ENCODE assay signal across 8 mouse cellular contexts in the genomic region with DNA sequence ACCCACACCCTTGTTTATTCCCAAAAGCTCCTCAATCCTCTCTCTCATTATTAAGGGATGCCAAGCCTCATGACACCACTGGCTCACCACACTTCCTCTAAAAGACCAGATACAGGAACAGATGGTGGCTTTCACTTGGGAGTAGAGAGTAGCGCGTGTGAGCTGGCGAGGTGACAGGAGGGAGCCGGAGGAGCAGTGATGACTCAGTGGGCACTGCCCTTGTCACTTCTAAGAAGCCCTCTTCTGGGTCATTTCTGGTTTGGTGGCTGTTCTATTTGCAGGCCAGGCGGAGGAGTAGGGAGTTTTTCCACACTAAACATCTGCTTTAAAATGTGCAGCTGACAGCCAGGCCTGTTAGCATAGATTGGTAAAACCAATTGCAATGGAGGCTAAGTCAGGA. TPM values are rescaled to one million over a fixed set of nuclear protein-coding genes. Genes with fewer than 3 reads are reported as not detected.
DNase-seq lines count a peak whose midpoint lies in the region; ATAC-seq and TF ChIP-seq lines count a peak whose summit lies in the region.

No protein-coding gene starts in this region.

- peak; percentile 64 for DNase-seq in hindbrain, postnatal 0 days (ENCODE audit: low spot score)
- peak; percentile 66 for DNase-seq in 416B (ENCODE audit: low read depth)
- DNase-seq in thymus, postnatal 0 days (ENCODE audit: low spot score), result no peak
- no peak for DNase-seq in midbrain, embryonic 11.5 days (ENCODE audit: low spot score, missing footprints)

- TF ChIP-seq POLR2A in bone marrow macrophage, adult 2 months (IDR thresholded peaks at IDR 0.05; ENCODE audit: borderline replicate concordance, low read depth, low read length), result no peak

- no peaks in the 10 kb centered on the region for H3K36me3 ChIP-seq in hindbrain, postnatal 0 days (ENCODE audit: insufficient read depth, low read length)
- no peaks in the 10 kb centered on the region for H3K36me3 ChIP-seq in hindbrain, embryonic 13.5 days
- peaks cover 77% of the 10 kb centered on the region for H3K36me3 ChIP-seq in heart, embryonic 12.5 days
- H3K36me3 ChIP-seq in midbrain, embryonic 11.5 days (ENCODE audit: control insufficient read depth, insufficient read depth, low read length), result no peaks in the 10 kb centered on the region

- no peaks in the 10 kb centered on the region; the same call in none of the 2 replicates for H3K4me1 ChIP-seq in hindbrain, postnatal 0 days (ENCODE audit: insufficient read depth, low read length)
- peaks cover 37% of the 10 kb centered on the region for H3K4me1 ChIP-seq in hindbrain, embryonic 13.5 days (replicated peaks)
- H3K4me1 ChIP-seq in bone marrow macrophage, adult 2 months (ENCODE audit: control insufficient read depth, insufficient read depth, low read length), result peaks cover 74% of the 10 kb centered on the region
- peaks cover 89% of the 10 kb centered on the region for H3K4me1 ChIP-seq in heart, embryonic 12.5 days (replicated peaks)
- H3K4me1 ChIP-seq in midbrain, embryonic 11.5 days (ENCODE audit: control insufficient read depth, insufficient read depth, low read length), result no peaks in the 10 kb centered on the region

- H3K4me2 ChIP-seq in hindbrain, postnatal 0 days (ENCODE audit: low read depth, low read length), result no peak overlapping the region
- H3K4me2 ChIP-seq in hindbrain, embryonic 13.5 days, result no peak overlapping the region
- H3K4me2 ChIP-seq in heart, embryonic 12.5 days, result peak overlapping the region; percentile 61
- no peak overlapping the region for H3K4me2 ChIP-seq in midbrain, embryonic 11.5 days

- ATAC-seq in hindbrain, postnatal 0 days, result 0 out of 2 replicates have a peak, but pooled peaks have one; percentile 41
- no peak for ATAC-seq in hindbrain, embryonic 13.5 days (ENCODE audit: low FRiP score)
- ATAC-seq in heart, embryonic 12.5 days (ENCODE audit: insufficient number of reproducible peaks, low FRiP score), result no peak
- peak; percentile 34 for ATAC-seq in megakaryocyte, adult 5-6 weeks (ENCODE audit: poor library complexity, severe bottlenecking)
- ATAC-seq in midbrain, embryonic 11.5 days (ENCODE audit: low FRiP score), result no peak

- H3K9me3 ChIP-seq in hindbrain, postnatal 0 days (ENCODE audit: low read length), result no peaks in the 10 kb centered on the region
- H3K9me3 ChIP-seq in hindbrain, embryonic 13.5 days, result no peaks in the 10 kb centered on the region
- no peaks in the 10 kb centered on the region for H3K9me3 ChIP-seq in heart, embryonic 12.5 days (replicated peaks)
- H3K9me3 ChIP-seq in midbrain, embryonic 11.5 days (ENCODE audit: control insufficient read depth, low read length), result no peaks in the 10 kb centered on the region

- no peak overlapping the region for H3K9ac ChIP-seq in hindbrain, postnatal 0 days (replicated peaks; ENCODE audit: low read length)
- no peak overlapping the region for H3K9ac ChIP-seq in hindbrain, embryonic 13.5 days
- H3K9ac ChIP-seq in heart, embryonic 12.5 days, result peak overlapping the region; percentile 68
- H3K9ac ChIP-seq in midbrain, embryonic 11.5 days (ENCODE audit: low read length), result no peak overlapping the region

- no peak for TF ChIP-seq CTCF in hindbrain, postnatal 0 days (IDR thresholded peaks at IDR 0.05; ENCODE audit: low read depth)
- TF ChIP-seq CTCF in bone marrow macrophage, adult 2 months (IDR thresholded peaks at IDR 0.05; ENCODE audit: low read depth, low read length), result no peak

- 42% methylated on average over 5 of the region's 5 CpGs for WGBS in hindbrain, postnatal 0 days
- WGBS in hindbrain, embryonic 13.5 days, result 65% methylated on average over 5 of the region's 5 CpGs
- 43% methylated on average over 5 of the region's 5 CpGs for WGBS in heart, embryonic 12.5 days
- 91% methylated on average over 5 of the region's 5 CpGs for WGBS in midbrain, embryonic 11.5 days

- no peak overlapping the region for H3K27ac ChIP-seq in hindbrain, postnatal 0 days
- no peak overlapping the region for H3K27ac ChIP-seq in hindbrain, embryonic 13.5 days
- peak overlapping the region; percentile 98 for H3K27ac ChIP-seq in bone marrow macrophage, adult 2 months (ENCODE audit: insufficient read depth, low read depth, low read length)
- H3K27ac ChIP-seq in heart, embryonic 12.5 days (ENCODE audit: poor library complexity, severe bottlenecking), result peak overlapping the region; percentile 81
- no peak overlapping the region for H3K27ac ChIP-seq in midbrain, embryonic 11.5 days (ENCODE audit: low read depth, low read length)

- no peak overlapping the region for H3K4me3 ChIP-seq in hindbrain, postnatal 0 days (ENCODE audit: low read length)
- H3K4me3 ChIP-seq in hindbrain, embryonic 13.5 days, result no peak overlapping the region
- H3K4me3 ChIP-seq in bone marrow macrophage, adult 2 months (ENCODE audit: insufficient read depth, low read length), result no peak overlapping the region
- H3K4me3 ChIP-seq in heart, embryonic 12.5 days, result 0 out of 2 replicates have a peak overlapping the region, but pooled peaks have one; percentile 1
- no peak overlapping the region for H3K4me3 ChIP-seq in midbrain, embryonic 11.5 days (ENCODE audit: low read depth, low read length)

- H3K27me3 ChIP-seq in hindbrain, postnatal 0 days (ENCODE audit: insufficient read depth, low read length), result no peaks in the 10 kb centered on the region
- H3K27me3 ChIP-seq in hindbrain, embryonic 13.5 days, result no peaks in the 10 kb centered on the region
- H3K27me3 ChIP-seq in heart, embryonic 12.5 days (replicated peaks), result no peaks in the 10 kb centered on the region
- no peaks in the 10 kb centered on the region for H3K27me3 ChIP-seq in midbrain, embryonic 11.5 days (ENCODE audit: control insufficient read depth, insufficient read depth, low read length)

RNA-seq across cellular contexts. Expression of gene Igf2r, which starts 11.5 kb away (rescaled TPM):
- 30.7 and 30.9 TPM in 2 replicates for total RNA-seq in hindbrain, postnatal 0 days (2014; rRNA removed)
- 4.2 and 4.7 TPM in 2 replicates for polyA plus RNA-seq in hindbrain, postnatal 0 days (2015; fragmentation: Nextera tagmentation; extraction: Ambion mirVana)
- 12.3 and 12.5 TPM in 2 replicates for polyA plus RNA-seq in hindbrain, embryonic 13.5 days (2015; fragmentation: Nextera tagmentation; extraction: Ambion mirVana)
- 31.0 and 36.5 TPM in 2 replicates for polyA plus RNA-seq in bone marrow macrophage, adult 2 months (2012; ENCODE audit: insufficient read depth, insufficient read length, missing spikeins)
- polyA plus RNA-seq in heart, embryonic 12.5 days (2016; fragmentation: Nextera tagmentation; extraction: Ambion mirVana), result 293 and 312 TPM in 2 replicates
- 0.69 and 1.9 TPM in 2 replicates for total RNA-seq in megakaryocyte, adult 5-6 weeks (2015)
- total RNA-seq in megakaryocyte, adult 5-6 weeks (2017), result 3.7 and 5.7 TPM in 2 replicates
- 8.9 and 9.7 TPM in 2 replicates for polyA plus RNA-seq in thymus, postnatal 0 days (2015; fragmentation: Nextera tagmentation; extraction: Ambion mirVana)
- 13.3 and 14.9 TPM in 2 replicates for polyA plus RNA-seq in midbrain, embryonic 11.5 days (2014; fragmentation: Nextera tagmentation; extraction: Ambion mirVana)

Comparison
In these comparisons a context has a peak if more than half of its experiments do, and no peak if none do; other contexts are left out.
1. ATAC-seq: peak in hindbrain, postnatal 0 days (single experiment) and megakaryocyte, adult 5-6 weeks (single experiment); none in hindbrain, embryonic 13.5 days (single experiment), heart, embryonic 12.5 days (single experiment) and midbrain, embryonic 11.5 days (single experiment).
2. DNase-seq: peak in hindbrain, postnatal 0 days (single experiment) and 416B (single experiment); none in thymus, postnatal 0 days (single experiment) and midbrain, embryonic 11.5 days (single experiment).
3. H3K27ac ChIP-seq: peak in bone marrow macrophage, adult 2 months (single experiment) and heart, embryonic 12.5 days (single experiment); none in hindbrain, postnatal 0 days (single experiment), hindbrain, embryonic 13.5 days (single experiment) and midbrain, embryonic 11.5 days (single experiment).